Mouse (Mus musculus) thymus, adult 18-20 months (tissue): ENCODE data around the gene Hmga2.
"Not testable (repeated sequence)": the region's sequence is repeated elsewhere in the genome, so short reads cannot be mapped to it uniquely, and the experiment has no call there.

Source experiments
- DNase-seq, 2 experiments: peaks; one replicate each; pipeline ENCODE4 v3.0.0; 2022; ENCODE audit warnings: mixed read lengths in 2 of 2

The Hmga2 gene

GRCm38 (mm10) chr10:120338841-120339240, 137.4 kb downstream of the Hmga2 start:
- DNase-seq: no peak

GRCm38 (mm10) chr10:120338431-120338830, 137.8 kb downstream of the Hmga2 start:
- DNase-seq: not testable (repeated sequence)

GRCm38 (mm10) chr10:120327946-120328345, 148.3 kb downstream of the Hmga2 start:
- DNase-seq: no peak

- DNase-seq: no peak
These were observed 152.6 kb downstream of the Hmga2 start for GRCm38 (mm10) chr10:120323584-120324203.

- DNase-seq: no peak
These were observed 153.5 kb downstream of the Hmga2 start for GRCm38 (mm10) chr10:120322815-120323214.

- DNase-seq: no peak
These were observed 156.7 kb downstream of the Hmga2 start for GRCm38 (mm10) chr10:120319614-120320013.
